Mouse (Mus musculus) T-helper 17 cell (primary cell): Measurements from ENCODE around the gene Ets1.

Experiments used
- in situ Hi-C, 2 experiments: fragments of 300-600 bp; cut with MboI, MseI; formaldehyde crosslinking; loops; 1 replicate in 1 of 2; 2 replicates in 1 of 2; pipeline ENCODE4 v1.15.1; 2025; ENCODE audit warnings: high pct_unique_total_duplicates in 2 of 2

The Ets1 gene

DNA sequence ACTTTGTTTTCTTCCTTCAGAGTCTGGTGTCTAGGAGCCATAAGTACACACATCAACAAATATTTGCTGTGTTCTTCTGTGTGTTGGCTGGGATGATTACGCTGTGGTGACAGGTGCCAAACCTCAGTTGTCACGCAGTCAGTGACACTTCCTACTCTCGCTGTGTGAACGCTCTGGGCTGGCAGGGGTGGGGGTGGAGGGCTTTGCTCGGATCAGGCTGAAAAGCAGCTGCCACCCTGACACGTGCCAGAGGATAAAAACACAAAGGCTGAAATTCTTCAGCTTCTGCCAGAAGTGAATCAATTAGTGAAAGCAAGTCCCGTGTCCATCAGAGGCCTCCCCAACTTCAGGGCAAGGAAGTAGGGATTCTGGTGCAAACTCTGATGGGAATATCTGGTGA is 20.0 kb upstream of the Ets1 start:
- in situ Hi-C loops: no loop called here

DNA sequence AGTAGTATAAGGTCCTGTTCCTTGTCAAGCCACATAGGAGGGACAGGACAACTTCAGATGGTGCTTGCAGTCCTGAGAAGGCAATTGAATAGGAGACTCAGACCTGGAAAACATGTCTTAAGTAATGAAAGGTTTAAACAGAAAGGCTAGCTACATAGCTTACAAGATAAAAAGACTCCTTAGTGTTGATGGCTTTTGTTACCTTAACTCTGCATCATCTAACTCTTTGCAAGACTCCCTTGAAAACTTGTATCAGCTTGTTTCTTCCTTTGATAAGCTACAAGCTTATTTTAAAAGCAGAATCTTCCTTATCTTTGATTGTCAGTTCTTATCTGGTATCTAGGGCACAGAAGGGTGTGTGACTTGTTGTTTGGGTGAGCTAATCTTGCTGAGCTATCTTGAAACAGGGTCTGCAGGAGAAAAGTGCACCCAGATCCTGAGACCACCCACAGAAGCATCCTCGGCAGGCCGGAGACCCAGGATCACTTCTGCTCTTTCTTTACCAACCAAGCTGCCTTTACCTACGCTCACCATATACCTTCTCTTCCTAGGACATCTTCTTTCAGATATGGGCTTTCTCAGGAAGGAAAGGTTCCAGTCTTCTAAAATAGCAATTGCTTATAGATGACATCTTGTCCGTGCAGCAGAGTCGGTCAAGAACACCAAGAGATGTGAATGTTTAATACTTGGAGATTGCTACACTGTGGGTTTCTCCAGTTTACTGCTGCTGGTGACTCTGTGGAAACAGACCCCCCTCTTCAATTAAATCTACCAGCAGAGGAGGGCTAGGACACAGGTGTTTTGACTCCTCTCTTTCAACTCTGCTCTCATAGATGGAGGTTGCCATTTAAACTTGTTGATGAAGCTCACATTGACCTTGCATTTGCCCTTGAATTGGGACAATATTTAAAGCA is 19.2 kb upstream of the Ets1 start:
- in situ Hi-C loops: no loop called here

DNA sequence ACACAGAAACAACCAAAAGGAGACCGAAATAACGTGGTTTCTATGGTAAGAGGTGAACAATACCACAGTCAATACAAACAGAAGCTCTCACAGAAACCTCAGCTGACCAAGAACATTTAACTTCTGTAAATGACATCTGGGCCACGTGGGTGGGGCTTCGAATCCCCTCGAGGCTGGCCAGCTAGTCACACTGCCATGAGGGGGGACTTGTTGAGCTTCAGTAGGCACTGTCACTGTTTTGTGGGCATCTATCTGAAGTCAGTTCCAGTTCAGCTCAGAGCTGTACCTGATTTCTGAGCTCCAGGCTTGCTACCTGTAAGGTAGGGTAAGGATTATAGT is 18.6 kb upstream of the Ets1 start:
- in situ Hi-C loops: no loop called here

DNA sequence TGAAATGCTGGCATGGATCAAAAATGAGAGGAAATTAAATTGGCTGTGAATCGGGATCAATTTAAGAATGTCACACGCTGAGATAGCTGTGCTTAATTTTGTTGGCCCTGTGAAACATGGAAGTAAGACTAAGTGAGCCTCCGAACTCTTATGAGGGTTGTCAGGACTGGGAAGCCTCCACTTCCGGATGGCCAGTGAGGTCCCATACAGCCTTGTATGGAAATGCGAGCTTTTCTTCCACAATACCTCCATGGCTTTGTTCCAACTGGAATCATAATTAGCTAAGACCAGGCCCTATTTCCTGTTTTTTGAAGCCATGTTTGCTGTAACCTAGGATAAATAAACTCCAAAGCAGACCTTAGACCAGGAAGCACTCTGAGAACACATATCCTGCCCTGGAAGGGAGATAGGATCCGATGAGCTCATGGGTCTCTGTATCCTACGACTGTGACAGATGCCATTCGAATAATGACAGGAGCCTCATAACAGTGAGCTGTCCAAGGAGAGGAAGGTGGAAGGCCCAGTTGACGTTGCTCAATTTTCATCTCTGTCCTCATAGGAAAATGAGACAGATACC is 17.4 kb upstream of the Ets1 start:
- in situ Hi-C loops: no loop called here

DNA sequence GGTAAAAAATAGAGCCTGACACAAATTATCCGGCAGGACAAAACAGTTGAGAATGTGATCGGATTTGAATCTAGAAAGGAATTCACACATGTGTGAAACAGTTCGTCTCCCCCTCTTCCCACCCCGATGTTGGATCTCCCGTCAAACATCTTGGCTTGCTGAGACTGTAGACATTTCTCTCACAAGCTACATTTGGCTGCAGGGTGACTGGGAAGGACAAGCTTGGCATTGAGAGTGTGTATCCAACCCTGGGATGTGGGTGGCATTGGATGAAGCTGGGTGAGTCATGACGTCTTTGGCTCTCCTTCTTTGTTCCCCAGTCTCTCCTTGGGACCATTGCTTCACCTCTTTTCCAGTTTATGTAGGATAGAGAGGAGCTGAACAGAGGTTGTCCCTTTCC is 16.4 kb upstream of the Ets1 start:
- in situ Hi-C loops: no loop called here

DNA sequence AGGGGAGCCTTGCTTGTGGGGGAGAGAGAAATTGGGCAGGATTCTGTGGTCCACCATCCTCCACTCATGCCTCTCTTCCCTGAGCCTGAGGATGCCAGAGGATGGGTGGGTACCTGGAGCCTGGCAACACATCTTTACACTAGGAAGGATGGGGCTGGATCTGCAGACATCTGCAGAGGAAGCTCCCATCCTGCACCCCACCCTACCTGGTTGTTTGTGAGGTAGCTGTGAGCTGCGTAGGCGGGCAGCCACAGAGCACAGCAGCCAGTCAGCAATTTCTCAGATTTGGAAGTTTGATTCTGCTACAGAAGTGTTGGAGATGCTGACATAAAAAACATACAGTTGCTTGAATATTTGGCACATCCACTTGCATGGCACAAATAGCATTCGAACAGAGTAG is 15.6 kb upstream of the Ets1 start:
- in situ Hi-C loops: no loop called here

DNA sequence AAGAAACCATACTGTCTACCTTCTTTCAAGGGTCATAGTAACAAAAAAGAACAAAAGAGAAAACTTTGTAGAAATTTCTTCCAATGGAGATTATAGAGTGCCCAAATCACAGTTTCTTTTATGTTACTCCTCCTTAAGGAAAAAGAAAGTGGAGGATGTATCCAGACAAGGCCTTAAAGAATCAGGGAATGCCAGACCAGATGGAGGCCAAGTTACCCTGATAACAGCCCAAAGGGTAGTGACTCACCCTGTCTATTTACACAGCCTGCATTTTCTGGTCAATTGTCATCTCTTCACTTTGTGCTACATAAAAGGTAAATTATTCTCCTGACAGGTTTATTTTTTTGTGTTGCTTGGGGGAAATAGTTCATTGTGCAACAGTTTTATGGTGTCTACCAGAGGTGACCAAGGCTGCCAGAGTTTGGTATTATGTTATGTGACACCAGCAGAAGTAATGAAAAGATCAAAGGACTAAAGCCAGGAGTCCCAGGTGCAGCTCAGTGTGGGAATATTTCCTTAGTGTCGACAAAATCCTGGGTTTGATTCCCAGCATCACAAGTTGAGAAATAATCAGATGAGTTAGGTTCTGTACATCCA is 6.5 kb upstream of the Ets1 start:
- in situ Hi-C loops: loop anchor here in 1 of 2 experiments (25.0 kb wide), 1 partner anchor 1358 kb away; no protein-coding TSS in a partner anchor

DNA sequence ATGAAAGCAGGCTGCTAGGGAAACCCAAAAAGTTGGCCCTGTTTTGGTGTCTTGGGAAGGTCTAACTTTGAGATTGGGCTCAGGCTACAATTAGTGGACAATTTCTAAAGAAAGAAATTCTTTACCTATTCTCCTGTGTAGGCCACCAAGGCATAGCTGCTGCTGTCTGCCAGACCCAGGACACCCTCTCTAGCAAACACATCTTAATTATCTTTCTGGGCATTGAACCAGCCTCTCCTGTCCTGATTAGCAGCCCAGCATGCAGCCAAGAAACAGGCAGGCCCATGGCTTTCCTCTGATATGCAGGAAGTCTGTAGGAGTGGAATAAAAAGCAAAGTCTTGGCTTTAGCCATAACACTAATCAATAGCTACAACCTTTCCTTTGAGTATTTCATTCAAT is 4.7 kb upstream of the Ets1 start:
- in situ Hi-C loops: loop anchor here in 1 of 2 experiments (25.0 kb wide), 1 partner anchor 1356 kb away; no protein-coding TSS in a partner anchor

DNA sequence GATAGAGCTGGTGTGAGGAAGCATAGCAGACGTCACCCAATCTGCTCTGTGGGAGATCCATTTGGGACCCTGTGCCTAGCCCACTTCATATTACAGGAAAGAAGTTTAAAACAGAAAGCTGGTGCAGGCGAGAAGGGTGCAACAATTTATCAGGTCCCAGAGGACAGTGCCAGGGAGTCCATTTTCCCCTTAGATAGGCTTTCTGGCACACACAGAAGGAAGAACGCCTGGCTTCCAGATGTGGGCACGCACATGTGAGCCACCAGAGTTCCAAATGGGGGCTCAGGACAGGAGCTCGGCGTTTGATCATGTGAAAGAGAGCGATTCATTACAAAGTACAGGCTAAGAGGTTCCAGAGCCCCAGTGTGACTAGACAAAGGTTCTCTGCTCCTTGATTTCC is 3.8 kb upstream of the Ets1 start:
- in situ Hi-C loops: loop anchor here in 1 of 2 experiments (25.0 kb wide), 1 partner anchor 1355 kb away; no protein-coding TSS in a partner anchor

DNA sequence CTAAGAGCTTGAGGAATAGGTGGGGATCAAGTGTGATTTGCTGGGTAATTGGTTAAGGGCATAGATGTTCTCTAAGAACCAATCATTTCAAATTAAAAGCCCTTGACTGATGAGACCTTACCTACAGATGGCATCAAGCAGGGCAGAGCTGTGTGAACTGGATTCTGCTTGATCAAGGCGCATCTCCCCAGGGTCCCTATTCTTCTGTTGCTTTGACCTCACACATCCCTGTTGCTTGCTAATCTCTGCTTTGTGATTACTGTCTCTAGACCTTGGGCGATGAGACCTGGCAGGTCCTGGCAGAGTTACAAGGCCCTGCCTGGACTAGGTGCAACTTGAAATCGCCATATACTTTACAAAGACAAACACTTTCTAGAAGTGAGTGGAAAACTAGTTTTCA is 9.0 kb downstream of the Ets1 start:
- in situ Hi-C loops: loop anchor here (5.0 to 25.0 kb wide), 2 partner anchors 48 to 1342 kb away; no protein-coding TSS in a partner anchor

DNA sequence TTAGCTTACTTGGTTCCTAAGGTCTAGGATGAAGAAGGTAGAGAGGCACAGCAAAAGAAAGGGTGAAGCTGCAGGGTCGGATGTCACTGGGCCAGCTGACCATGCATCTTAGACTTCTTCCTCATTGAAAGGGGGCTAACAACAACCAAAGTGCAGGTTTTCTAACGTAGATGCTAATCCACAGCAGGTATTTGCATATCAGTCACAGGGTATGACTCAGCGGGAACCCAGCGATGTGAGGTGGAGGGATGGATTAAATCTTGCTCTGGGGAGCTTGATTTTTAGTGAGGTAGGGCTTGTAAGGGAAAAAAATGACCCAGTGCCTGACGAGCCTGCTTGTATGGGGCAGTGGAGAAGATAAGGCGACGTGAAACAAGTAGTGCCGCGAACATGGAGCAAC is 9.5 kb downstream of the Ets1 start:
- in situ Hi-C loops: loop anchor here (5.0 to 25.0 kb wide), 2 partner anchors 48 to 1342 kb away; no protein-coding TSS in a partner anchor

DNA sequence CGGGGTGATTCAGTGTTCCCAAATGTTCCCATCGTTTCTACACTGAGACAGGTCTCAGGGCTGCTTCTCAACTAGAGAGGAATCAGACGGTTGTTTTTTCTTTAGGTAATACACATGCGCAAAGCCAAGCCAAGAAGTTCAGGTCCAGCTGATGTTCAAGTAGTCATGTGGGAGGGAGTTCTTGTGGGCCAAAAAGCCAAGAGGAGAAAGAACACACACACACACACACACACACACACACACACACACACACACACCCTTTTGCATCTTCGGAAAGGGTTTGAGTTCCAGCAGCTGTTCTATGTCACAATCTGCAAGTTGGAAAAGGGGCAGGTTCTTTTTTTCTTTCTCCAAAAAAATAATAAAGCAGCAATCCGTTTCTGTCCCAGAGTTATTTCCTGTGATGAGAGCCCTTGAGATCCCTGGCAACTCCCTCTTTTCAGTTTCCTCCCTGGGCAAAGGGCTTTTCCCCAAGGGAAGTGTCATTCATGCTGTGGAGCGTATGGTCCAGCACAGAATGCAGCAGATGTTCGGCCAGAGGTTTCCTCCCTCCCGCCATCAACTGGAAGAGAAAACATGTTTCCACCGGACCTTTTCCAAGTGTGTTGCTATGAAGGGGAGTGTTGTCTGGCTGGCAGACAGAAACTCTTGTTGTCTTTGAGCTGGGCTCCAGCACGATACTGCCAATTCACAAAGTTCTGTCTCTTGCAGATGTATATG is 10.7 kb downstream of the Ets1 start:
- in situ Hi-C loops: loop anchor here (5.0 to 25.0 kb wide), 2 partner anchors 49 to 1341 kb away; no protein-coding TSS in a partner anchor

DNA sequence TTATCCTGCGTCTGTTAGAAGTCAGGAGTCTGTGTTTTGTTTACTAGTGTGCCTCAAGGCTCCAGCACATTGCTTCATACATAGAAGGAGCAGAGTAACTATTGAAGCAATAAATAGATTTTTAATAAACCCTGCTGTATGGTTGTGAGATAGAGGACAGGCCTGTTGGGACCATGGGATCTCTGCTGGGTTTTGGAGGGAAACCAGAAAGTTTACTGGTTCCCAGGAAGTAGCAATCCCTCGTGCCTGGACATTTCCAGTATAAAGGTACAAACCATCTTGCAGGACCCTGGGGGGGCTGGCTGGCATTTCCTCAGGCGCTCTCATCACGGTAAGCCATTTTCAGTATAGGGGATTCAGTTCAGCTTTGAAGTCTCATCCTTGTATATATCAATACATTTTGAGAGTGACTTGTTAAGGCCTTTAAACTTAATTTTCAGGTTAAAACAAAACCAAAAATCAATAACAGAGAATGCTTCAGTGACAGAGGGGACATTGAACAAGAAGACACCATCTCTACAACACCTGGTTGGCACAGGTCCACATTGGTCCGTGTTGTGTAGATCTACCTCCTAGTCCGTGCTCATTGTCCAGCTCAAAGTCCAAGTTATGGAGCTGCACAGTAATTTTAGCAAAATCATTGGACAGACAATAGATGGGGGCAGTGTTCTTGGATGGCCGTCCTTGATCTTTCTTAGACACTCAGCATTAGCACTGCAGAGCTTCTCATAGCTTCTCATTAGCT is 11.7 kb downstream of the Ets1 start:
- in situ Hi-C loops: loop anchor here (5.0 to 25.0 kb wide), 2 partner anchors 50 to 1340 kb away; no protein-coding TSS in a partner anchor

DNA sequence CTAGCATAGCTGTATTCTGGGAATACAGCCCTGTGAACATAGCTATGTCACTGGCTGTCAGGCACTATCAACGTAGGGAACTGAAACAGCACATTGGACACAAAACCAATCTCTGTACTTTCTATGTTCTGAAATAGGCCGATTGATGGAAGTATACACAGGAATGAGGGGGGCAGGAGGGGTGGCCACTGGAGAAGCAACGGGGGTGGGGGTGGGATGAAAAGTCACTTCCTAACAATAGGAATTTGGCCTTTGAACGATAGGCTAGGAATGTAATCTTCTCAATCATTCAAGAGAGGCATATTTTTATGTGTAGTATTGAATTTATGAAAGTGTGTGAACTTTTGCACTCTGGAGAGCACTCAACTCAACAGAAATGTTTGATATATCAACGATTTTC is 12.3 kb downstream of the Ets1 start:
- in situ Hi-C loops: loop anchor here (5.0 to 25.0 kb wide), 2 partner anchors 51 to 1339 kb away; no protein-coding TSS in a partner anchor

DNA sequence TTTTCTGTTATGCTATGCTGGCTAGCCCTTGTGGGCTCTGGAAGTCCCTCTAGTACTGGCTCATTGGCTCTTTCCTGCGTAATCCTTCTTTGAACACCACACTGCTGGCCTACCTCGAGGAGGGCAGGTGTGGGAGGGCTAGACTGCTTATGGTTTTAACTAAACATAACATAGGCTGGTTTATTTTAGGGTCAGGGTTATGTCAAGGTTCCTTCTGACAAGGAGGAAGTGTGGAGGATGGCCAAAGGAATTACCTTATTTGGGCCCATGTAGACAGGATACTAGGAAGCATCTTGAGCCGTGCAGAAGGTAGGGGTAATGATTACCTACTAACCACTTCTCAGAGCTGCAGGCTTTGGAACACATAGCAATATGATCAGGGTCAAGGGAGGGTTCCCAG is 14.7 kb downstream of the Ets1 start:
- in situ Hi-C loops: loop anchor here in 1 of 2 experiments (5.0 kb wide), 1 partner anchor 42 kb away; no protein-coding TSS in a partner anchor

DNA sequence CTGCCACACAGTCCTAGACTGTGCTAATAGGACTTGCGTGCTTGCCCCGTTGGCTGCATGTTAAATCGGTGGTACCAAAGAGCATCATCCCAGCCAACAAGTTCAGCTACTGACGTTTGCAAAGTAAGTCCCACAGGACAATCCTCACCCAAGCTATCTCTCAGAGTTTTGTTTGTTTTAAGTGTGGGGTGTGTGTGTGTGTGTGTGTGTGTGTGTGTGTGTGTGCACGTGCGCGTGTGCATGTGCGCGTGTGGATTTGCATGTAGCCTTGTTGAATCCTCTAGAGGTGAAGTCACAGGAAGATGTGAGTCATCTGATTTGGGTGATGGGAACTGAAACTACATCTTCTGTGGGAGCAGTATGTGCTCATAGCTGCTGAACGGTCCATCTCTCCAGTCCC is 16.1 kb downstream of the Ets1 start:
- in situ Hi-C loops: loop anchor here in 1 of 2 experiments (5.0 kb wide), 1 partner anchor 40 kb away; no protein-coding TSS in a partner anchor

DNA sequence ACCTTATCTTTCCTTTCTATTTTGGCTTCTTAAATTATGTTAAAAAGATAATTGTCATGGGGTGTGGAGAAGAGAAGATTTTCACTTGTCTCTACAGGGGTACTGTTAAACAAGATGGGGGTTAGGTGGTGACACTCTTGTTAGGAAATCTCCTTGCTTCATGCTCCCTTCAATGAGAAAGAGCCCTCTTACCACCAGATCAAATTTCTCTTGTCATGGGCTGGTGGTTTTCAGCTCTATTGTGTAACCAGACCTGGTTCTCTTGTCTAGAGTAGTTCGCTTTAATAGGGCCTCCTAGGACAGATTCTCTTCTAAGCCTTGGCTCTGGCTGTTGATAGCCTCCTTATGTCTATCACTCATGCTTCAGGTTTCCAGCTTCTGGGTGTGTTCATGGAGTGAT is 18.3 kb downstream of the Ets1 start:
- in situ Hi-C loops: loop anchor here in 1 of 2 experiments (5.0 kb wide), 1 partner anchor 38 kb away; no protein-coding TSS in a partner anchor

DNA sequence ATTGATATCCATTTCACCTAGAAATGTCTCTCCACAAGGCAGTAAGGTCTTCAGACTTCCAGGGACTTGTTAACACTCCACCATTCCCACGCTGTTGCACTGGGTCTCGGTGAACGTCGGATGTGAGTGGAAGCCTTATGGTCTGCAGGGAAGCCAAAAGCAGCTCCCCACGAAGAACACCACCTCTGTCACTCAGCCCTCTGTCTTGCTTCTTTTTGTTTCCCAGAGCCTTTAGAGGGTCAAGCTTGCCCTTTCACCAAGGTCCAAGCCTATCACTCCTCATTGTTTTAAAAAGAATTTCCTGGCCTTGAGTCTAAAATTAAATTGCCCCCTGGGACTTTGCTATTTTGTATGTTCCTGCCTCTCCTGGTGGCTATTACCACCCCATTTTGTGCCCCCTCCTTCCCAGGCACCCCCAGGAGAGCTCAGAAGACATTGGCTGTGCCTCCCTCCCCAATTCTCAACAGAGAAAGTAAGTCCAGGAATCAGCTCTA is 20.4 kb downstream of the Ets1 start:
- in situ Hi-C loops: no loop called here

DNA sequence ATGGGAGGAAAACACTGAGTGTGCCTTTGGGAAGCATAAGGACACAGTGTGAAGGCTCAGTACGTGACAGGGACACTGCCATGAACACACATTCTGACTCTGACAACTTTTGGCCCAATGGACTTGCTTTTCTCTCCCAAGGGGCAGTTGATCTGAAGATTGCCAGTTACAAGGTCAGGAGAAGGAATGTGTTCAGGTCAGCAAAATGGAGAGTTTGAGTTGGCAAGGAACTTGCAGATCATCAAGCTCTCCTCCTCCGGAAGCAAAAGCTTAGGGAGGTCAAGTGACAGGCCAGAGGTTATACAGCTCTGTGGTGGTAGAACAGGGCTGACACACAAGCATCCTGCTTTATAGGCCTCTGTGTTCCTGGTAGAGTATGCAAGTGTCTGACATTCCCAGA is 21.1 kb downstream of the Ets1 start:
- in situ Hi-C loops: no loop called here

DNA sequence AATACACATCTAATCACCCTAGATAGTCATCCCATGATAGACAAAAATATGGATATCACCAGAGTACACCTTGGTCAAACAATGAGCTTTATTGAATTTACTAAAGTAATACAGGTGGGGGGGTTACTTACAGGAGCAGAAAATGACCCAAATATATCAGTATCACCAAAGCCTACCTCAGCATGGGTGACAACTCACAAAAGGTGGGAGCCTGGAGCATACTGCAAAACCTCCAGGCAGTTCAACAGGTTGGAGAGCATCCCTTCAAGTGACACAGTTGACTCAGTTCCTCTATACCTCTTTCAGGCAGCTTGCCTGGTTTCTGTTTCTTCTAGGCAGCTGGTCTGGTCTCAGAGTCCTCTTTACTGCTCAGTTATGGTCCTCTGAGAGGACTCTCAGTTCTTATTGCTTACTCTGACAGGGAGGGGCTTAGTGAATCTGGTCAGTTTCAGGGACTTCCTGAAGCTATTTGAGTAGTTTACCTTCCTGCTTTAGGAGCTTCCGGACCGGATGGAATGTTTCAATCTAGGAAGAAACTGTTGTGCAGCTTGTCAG is 24.5 kb downstream of the Ets1 start:
- in situ Hi-C loops: no loop called here
